Mouse (Mus musculus) heart, postnatal 4 days (tissue): ENCODE measurements around the gene Cwc15. TPM values are rescaled to one million over a fixed set of nuclear protein-coding genes. Genes with fewer than 3 reads are reported as not detected.
"Not testable (repeated sequence)": the region's sequence is repeated elsewhere in the genome, so short reads cannot be mapped to it uniquely, and the experiment has no call there.

ENCODE experiments used
- DNase-seq: peaks from one replicate; pipeline ENCODE4 v3.0.0; 2021
- total RNA-seq, 2 experiments: library from RNA; stranded (reverse); gene quantifications; 2 replicates each; pipeline ENCODE4 v1.2.3; 2021

Cwc15 gene
- total RNA-seq = 10 to 100 TPM; 81.9 to 87.7 TPM

DNA sequence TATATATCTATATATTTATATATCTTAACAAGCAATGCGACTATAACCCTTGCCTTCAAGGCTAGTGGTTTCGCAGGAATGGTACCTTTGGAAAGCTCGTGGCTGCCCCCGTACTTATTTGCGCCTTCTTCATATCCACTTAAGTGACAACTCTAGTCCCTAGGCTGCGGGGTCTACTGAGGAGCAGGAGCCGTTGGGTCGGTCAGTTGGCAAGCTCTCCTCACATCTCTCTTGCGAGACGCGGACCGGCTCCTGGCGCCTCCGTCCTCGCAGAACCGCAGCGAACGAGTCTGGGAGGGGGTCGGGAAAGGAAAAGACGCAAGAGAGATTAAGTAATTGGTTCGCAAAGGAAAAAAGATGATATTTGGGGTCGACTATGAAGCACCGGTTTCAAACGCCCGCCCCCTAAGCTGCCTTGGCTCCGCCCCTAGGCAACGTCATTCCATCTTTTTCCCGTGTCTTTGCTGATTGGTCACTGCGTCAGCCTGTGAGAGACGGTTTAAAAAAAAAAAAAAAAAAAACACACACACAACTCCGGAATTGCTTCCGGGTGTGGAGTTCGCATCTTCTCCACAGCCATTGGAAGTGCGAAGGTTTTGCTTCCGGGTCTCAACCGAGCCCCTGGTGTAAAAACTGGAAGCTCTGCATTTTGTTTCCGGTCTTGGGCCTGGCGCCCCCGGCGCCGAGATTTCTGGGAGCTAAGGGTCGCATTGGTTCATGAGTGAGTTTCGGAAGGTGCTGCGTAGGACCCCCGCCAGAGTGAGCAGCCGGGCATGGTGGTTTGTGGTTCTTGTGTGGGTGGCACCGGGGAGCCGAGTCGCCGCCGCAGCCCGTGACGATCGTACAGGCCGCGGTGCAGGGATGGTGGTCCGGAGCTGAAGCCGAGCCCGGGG is at the start of gene Cwc15, which contains the start of gene Kdm4d:
Cwc15 (plus strand) TSS at position 595 of the 893 bp plus-strand sequence.
Kdm4d (minus strand) TSS at position 460 of the 893 bp plus-strand sequence.
- DNase-seq = peak; percentile 94

DNA sequence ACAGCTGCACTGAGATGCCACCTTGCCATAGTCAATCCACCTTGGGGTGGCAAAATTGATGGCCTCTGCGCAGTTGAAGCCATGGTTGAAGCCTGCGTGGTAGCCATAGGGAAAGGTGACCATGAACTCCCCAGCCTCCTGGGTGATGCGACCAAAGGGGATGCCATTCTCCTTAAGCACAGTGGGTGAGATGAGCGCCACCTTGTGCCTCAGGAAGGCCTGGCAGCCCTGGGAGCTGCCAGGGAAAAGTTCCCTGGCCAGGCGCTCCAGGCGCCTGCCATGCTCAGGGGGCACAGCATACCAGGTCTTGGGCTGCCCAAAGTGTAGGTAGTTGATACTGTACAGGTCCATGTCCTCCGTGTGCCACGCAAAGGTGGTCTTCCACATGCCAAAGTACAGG is 49.3 kb upstream of the Cwc15 start:
- DNase-seq = not testable (repeated sequence)

DNA sequence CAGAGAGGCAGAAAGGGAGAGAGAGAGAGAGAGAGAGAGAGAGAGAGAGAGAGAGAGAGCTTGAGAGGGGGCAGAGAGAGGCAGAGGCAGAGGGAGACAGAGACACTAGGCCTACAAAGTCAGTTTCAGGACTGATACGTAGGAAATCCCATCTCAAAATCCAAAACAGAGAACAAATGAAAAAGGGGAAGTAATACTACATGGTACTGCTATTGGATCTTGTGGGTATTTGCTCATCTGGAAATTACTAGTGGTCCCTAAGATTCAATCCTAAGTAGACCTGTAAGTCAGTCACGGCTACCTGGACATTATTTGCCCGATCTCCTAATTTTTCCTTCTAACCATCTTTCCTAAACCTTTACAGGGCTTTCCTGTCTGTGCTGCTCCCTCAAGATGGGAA is 44.1 kb upstream of the Cwc15 start:
- DNase-seq = no peak

DNA sequence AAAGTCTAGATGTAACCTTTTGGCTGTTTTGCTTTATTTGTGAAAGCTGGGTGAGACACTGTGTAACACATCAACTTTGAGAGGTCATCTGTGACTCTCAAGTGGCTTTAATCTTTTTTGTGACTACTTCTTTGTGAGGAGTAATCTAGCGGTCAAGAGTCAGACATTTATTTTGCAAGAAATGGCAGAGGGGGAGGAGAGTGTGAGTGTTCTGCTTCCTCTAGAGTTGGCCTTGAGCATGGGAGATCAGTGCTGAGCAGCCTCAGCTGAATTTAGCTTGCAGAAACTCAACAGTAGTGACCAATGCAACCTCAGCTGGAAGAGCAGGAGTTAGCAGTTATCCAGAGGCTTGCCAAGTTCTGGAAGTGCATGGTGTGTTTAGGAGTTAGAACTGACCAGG is 37.9 kb upstream of the Cwc15 start:
- not testable (repeated sequence) for DNase-seq

DNA sequence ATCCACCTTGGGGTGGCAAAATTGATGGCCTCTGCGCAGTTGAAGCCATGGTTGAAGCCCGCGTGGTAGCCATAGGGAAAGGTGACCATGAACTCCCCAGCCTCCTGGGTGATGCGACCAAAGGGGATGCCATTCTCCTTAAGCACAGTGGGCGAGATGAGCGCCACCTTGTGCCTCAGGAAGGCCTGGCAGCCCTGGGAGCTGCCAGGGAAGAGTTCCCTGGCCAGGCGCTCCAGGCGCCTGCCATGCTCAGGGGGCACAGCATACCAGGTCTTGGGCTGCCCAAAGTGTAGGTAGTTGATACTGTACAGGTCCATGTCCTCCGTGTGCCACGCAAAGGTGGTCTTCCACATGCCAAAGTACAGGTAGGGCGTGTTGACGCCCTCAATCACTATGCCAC is 36.7 kb upstream of the Cwc15 start:
- not testable (repeated sequence) for DNase-seq

DNA sequence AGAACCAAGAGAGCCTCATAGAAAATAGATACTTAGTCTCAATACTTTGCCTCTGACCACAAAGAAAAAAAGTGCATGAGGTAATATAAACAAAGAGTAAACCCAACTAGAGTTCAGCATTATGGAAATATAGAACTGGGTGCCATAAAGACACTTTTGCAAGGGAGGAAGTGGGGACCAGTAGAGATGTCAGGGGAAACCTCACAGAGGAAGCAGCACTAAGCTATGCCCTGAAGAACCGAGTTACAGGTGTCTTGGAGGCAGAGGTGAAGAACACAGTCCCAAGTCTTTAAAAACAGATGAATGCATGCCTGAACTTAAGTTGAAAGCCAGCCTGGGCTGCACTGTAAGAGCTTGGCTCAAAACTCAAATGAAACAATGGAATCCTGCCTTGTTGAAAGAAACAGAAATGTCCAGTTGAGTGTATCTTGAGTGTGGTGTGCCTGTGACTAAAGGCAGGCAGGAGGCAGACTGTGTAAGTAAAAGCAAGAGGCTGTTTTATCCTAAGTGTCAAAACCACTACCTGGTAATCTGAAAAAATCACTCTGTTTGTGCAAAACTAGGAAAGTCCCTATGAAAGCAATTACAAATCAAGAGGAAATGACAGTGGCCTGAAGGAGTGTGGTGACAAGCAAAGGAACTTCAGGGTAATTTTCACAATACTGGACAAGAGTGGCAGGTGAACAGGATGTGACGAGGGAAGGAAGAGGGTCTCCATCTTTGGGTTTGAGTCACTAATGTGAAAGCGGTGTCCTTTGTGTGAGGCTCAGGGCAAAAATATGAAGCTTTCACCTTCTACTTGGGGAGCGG is 1.3 kb upstream of the Cwc15 start:
- no peak for DNase-seq

DNA sequence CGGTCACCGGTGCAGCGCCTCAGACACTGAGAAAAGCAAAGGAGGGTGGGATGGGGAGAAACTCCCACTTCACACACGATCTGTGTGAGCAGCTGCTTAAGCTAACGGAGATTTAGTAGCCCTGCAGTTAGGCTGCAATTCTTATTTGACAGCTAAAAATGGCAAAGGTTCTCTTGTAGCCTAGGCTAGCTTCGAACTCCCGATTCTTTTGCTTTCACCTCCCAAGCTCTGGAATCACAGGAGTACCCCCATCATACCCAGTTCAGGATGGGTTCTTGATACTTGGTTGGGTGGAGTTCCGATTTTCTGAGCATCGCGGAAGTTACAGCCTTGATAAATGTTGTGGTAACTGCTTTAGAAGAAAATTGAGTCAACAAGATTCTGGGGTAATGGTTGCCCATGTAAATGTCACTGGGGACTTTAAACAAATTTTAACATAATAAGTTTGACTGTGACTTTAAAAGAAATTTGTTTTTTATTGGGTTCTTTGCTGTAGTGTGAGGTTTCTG is 553 bp downstream of the Cwc15 start:
- no peak for DNase-seq

DNA sequence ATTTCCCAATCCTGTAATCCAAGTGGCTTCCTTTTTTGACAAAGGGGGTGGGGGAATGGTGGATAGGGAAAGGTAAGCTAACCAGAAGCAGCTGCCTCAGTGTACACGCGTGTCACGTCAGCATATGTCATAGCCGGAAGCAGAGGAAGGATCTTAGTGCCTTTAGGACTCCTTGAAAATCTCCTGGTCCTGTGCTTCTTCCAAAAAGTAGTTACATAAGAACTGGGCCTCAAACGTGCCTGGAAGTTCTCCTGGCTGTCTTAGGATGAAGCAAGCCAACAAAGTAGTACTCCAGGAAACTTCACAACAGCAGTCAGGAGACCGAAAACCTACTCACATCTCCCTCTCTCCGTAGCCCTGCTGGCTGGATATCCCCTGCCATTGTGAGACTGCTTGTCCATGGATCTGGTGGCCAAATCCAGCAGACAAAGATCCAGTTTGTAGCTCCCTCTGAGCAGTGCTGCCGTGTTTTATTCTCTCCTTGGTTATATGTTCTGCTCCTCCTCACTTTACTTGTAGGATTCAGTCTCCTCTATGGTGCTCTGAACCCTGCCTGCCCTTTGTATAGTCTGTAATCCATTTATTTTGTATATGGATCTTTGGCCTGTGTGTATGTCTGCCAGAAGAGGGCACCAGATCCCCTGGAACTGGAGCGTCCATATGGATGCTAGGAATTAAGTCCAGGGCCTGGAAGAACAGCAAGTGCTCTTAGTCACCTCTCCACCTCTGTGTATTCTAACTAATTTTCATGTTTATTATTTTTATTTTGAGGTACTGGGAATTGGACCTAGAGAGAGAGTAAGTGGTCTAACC is 12.4 kb downstream of the Cwc15 start:
- peak; percentile 58 for DNase-seq

DNA sequence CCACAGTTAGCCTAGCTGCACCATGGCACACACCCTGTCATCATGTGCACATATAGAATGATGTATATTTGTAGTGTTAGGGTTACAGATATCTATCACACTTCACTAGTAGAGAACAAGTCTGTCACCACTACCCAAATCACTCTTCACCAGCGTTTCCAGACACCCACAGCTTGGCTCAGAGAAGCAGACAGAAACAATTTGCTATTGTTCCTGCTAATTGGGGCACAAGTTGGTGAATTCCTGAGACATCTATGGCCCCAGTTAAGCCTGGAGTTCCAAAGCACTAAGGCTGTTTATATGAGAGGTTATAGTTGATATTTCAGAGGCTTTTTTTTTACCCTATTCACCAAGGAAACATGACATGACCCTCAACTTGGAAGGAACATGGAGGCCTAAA is 16.9 kb downstream of the Cwc15 start:
- DNase-seq = no peak

DNA sequence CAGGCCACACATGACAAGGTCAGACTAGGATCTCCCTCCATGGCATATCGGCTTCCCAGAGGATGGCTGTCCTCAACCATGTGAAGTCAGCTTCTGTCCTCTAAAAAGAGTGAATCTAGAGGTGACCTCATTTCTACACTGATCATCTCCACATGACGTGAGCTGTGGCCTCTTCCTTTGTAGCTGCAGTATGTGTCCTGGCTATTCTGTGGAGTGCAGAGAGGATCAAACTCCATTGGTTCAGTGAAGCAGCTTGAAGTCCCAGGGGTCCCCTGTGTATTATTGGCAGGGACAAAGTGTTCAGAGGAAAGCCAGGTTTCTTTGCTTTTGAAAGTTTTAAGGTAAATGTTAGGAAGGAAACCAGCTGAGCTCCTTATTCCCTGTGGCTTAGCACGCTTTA is 17.7 kb downstream of the Cwc15 start:
- DNase-seq = no peak

DNA sequence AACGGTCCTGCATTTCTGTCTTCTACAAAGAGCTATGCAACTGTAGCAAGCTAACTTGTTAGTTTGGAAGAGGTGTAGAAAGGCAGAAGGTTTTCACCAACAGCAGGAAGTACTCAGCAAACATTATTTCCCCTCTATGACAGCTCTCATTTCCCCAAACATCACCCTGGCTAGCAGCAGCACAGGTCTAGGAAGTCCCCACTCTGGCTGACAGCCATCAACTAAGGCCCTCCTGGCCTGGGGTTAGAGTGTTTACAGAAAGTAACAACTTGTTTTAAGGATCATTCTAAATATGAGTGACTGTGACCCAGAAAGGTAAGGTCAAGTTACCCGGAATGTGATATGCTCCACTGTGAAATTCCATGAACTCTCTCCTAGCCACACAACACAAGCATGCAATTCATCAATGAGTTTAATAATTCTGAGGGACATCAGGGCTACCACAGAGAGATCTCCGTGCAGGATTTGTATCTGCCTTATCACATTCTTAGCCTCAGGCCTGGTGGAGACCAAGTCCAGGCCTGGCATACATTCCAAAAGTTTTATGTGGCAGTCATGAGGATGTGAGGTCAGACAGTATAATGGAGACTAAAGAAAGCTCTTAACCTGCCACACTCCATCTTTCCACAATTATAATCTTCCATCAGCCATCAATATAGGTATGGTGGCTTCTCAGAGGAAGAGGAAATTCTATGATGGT is 20.7 kb downstream of the Cwc15 start:
- no peak for DNase-seq

DNA sequence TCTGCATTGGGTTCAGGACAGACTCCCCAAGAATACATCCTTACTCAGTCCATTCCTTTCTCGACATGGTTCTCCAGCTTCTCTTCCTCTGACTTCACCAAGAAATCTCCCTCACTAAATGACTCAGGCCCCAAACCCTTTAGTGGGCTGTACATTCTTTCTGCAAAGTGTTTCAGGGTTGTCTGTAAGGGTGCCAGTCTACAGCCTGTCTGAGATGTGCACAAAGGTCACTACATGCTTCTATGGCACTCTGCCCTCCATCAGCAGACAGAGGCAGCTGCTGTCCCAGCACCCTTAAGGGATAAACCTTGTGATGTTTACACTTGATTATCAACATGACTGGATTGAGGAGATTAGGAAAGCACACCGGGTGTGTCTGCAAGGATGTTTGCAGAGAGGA is 21.3 kb downstream of the Cwc15 start:
- no peak for DNase-seq

DNA sequence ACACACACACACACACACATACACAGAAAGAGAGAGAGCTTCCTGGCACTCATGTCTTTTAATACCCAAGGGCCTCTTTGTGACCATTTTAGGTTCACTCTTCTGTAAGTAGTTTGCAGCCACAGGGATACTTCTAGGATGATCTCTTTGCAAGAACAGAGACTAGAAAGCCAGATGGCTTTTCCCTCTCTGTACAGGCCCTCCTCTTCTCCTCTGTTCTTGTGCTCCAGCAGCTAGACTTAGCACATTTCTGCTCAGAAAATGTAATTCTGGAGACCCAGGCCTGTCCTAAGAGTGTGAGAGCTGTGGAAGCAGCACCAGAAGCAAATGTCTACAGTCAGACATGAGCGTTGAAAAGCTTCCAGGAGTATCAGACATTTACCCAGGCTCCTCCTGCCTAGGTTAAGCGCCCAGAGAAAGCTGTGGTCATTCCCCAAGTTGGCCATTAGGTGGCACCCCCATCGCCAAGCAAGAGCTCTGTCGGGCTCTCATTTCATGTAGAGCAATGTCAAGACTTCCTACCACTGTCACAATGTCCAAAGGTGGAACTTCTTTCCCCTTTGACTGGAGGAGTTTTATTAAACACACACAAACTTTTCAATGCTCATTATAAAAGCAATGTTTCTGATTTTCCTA is 23.1 kb downstream of the Cwc15 start:
- DNase-seq = peak; percentile 88

DNA sequence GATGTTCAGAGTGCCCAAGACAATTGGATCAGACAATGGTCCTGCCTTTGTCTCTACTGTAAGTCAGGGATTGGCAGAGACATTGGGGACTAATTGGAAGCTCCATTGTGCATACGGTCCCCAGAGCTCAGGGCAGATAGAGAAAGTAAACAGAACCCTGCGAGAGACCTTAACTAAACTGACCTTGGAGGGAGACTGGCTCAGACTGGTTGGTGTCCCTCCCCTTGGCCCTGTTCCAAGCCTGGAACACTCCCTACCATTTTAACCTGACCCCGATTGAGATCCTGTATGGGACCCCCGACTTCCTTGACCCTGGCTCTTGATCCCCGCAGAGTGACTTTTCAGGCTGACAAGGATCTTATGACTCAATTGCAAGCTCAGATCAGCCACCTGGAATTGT is 29.6 kb downstream of the Cwc15 start:
- no peak for DNase-seq

DNA sequence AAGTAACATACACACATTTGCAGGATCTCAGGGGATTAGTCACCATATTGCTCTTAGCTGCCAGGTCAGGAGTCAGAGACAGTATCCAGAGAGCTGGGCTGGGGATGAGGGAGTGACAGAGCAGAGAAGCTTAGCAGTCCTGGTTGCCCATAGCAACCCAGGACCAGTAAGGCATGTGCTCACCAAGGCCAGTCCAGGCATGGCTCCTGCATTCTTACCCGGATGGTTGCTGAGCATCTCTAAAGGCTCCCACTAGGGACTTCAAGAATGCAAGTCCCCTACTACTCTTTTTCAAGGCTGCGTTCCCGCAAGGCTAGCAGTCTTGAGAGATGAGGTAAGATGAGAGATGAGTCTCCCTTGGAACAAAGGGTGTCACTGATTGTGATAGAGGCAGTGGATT is 31.9 kb downstream of the Cwc15 start:
- DNase-seq = no peak

DNA sequence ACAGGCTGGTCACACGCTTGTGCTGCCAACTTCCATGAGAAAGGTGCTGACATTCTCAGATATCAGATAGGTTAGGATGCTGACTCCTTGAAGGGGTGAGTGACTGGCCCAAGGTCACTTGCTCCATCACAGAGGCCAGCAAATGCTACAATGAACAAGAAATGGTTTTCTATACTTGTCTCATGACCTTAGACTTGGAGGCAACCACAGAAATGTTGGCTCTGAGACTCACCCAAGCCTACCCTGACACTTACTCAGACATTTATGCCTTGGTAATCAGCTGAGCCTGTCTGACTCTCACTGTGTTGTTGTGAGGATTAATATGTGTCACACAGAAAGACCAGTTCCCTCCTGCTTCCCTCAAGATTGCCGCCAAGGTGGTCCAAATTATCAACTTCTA is 33.2 kb downstream of the Cwc15 start:
- DNase-seq = no peak

DNA sequence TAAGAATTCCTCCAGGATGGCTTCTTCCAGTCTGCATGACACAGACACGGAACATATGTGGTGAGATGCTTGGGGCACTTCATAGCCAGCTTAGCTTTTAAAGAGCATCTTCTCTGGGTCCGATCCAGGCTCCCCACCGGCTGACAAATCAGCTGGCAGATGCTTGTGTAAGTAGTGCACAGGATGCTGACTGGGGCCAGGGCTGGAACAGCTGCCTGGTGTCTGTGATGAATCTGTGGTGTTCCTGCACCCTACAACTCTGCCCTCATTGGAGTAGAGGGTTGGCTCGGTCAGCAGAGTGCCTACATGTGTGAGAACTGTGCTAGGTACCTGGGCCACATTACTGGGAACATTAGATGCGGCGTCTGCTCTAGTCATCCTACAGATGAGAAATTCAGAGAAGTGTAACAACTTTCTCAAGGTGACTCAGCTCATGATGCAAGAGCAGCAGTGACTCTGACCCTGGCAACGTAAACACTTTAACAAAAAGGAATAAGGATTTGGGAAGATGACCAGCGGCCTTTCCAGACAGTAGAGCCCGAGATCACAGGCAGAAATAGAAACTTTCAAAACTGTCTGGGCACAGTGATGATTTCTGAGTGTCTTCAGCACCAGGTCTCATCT is 34.5 kb downstream of the Cwc15 start:
- DNase-seq = no peak

DNA sequence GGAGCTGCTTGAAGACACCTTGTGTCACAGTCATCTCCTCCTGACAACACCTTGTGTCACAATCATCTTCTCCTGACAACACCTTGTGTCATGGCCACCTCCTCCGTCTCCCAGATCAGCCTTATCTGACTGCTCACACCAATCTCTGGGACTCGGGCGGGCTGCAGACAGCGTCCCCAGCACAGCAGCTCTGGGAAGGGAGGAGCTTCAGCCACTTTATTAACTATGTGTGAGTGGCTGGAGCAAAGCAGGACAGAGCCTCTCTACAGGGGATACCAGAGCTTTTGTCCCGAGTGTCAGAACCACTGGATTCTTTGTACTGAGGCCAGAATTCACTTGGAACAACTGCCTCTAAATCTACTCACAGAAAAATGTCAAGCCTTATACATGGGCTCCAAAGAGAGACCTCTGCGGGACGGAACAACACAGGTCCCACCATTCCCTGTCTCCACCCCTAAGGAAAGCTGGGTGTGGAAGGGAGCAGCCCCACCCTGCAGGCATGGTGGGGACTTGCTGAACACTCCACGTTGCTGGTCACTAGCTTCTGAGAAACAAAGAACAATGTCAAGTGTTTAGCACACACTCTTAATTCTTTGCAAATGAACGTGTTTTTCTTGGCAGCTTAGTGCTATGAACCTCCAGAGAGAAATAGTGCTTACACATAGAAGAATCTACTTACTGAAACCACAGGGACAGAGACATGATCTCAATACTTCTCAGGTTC is 43.8 kb downstream of the Cwc15 start:
- no peak for DNase-seq

DNA sequence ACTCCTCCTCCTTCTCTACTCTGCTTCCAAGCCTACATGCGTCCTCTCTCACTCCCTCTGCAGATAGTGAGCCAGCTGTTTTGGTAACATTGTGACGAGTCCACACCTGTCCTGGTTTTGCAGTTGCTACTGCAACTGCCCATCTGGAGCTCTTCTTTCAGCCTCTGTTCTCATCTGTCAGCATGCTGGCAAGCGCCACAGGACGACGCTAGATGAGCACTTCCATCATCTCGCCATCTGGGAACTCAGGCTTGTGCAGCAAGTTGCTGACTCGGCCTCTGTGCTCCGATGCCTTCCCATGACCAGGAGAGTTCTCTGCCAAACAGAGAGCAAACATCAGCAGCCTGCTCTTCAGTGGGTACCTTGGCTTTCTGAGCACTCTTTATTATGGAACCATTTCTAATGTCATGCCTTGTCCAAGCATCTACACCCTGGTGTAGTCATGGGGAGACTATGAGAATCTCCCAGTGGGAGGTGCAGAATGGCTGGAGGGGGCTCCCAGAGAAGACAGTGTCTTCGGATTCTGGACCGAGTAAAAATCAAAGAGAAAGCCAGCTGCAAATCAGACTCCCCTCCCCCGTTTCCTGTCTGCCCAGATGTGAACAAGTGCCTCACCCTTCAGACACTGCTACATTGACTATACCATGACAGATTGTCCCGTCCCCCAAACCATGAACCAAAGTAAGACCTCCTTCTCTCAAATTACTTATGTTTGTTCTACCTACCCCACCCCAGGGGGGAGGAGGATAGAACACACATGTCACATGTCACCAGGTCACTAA is 47.4 kb downstream of the Cwc15 start:
- peak; percentile 35 for DNase-seq
